Mouse (Mus musculus): ENCODE results near the gene Nomo1.

DNA sequence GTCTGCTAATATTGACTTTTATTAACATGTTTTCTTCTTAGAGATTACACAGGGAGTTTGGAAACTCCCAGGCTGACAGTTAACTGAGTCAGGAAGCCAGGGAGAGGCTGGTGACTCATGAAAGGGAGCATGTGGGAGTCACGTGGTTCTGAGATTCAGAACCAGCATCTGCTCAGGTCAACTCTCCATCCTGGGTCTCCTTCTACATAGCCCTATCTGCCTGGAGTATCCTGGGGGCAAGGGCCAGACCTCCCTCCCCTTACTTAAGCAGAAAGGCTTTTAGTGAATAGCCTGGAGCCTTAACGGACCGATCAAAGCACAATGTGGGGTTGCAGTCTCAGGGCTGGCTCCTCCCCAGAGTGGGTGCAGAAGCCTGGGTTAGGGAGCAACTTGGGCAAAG lies 97.8 kb downstream of the Nomo1 start:
- TF ChIP-seq CTCF (IDR thresholded peaks at IDR 0.05; ENCODE audit: control insufficient read depth, insufficient read depth, low read length) (no peak), POLR2A (IDR thresholded peaks at IDR 0.05; ENCODE audit: borderline replicate concordance, control insufficient read depth, low read depth, low read length) (no peak)

All from bone marrow, adult 2 months (tissue).